Mouse (Mus musculus): ENCODE results near the gene Clptm1.
A peak's percentile ranks its signal among the peaks of the same experiment; 100 is the strongest.
"Not testable (repeated sequence)": the region's sequence is repeated elsewhere in the genome, so short reads cannot be mapped to it uniquely, and the experiment has no call there.

Clptm1 gene

GRCm38 (mm10) chr7:19609641-19610332 lies 55.0 kb downstream of the Clptm1 start:
- DNase-seq (ENCODE audit: extremely low spot score, low spot score) = no peak

GRCm38 (mm10) chr7:19607291-19607690 lies 57.5 kb downstream of the Clptm1 start:
- no peak for DNase-seq (ENCODE audit: extremely low spot score, low spot score)

DNA sequence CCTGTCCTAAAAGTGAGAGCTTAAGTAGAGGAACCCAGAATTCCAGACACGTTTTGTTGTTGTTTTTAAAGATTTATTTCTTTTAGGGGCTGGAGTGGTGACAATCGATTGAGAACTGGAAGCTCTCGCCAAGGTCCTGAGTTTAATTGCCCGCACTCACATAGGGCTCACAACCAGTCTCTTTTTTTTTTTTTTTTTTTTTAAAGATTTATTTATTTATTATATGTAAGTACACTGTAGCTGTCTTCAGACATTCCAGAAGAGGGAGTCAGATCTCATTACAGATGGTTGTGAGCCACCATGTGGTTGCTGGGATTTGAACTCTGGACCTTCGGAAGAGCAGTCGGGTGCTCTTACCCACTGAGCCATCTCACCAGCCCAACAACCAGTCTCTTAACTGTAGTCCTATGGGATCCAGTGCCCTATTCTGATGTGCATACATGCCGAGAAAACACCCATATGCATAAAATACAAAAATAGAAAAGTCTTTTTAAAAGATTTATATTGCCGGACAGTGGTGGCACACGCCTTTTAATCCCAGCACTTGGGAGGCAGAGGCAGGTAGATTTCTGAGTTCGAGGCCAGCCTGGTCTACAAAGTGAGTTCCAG lies 60.1 kb downstream of the Clptm1 start:
- DNase-seq (ENCODE audit: extremely low spot score, low spot score) = not testable (repeated sequence)

GRCm38 (mm10) chr7:19603849-19604605 lies 60.8 kb downstream of the Clptm1 start, which contains the start of gene Clasrp:
Gene Clasrp, minus strand, starts transcription at chr7:19604486.
- peak; percentile 93 for DNase-seq (ENCODE audit: extremely low spot score, low spot score)

DNA sequence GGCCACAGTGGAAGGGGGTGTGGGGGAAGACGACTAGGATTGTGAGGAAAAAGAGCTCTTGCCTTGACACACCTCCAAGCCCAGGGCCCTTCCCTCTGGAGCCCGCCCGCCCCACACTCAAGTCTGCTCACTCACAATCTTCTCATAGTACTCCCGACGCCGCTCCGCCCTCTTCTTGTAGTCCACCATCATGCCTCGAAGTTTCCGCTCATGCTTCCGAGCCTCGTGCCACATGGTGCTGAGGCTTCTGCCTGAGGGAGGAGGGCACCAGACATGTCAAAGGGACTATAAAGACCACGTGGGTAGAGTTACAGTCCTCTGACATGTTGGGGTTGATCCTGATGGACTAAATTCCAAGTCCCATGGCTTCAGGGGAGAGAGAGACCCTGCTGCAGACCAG lies 61.8 kb downstream of the Clptm1 start:
- no peak for DNase-seq (ENCODE audit: extremely low spot score, low spot score)

GRCm38 (mm10) chr7:19600562-19600961 lies 64.3 kb downstream of the Clptm1 start:
- no peak for DNase-seq (ENCODE audit: extremely low spot score, low spot score)

- no peak for DNase-seq (ENCODE audit: extremely low spot score, low spot score)
These were observed 71.6 kb downstream of the Clptm1 start for GRCm38 (mm10) chr7:19593061-19593730.

DNA sequence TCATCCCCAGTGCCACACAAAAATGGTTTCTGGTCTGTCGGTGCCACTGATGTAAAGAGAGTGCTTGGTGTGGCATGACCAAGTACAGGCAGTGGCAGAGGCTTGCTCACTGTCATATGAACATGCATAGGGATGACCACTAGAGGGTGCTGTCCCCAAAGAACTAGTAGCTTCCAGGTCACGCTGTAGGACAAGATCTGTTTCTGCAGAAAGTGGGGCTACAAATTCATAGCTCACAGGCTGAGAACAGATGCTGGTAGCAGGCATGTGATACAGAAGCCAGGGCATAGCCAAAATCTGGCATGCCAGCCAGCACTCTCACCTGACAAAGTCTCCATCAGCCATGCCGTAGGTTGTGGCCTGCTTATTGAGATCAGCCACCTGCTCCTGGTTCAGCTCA lies 74.9 kb downstream of the Clptm1 start:
- peak; percentile 61 for DNase-seq (ENCODE audit: extremely low spot score, low spot score)

GRCm38 (mm10) chr7:19589207-19589606 lies 75.6 kb downstream of the Clptm1 start:
- DNase-seq (ENCODE audit: extremely low spot score, low spot score) = no peak

DNA sequence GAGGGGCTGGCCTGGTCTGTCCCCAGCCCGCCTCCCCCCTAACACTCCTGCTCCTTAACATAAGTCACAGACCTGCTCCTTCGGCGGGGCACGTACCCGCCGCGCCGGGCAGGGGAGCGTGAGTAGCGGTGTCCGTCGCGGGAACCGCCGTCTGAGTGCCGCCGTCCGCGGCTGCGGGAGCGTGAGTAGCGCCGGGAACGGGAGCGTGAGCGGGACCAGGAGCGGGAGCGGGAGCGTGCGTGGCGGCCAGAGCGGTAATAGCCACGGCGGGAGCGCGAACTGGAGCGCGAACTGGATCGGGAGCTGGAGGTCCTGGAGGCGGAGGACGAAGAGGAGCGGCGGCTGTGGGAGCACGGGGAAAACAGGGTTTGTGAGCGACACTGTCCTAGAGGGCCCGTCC lies 78.6 kb downstream of the Clptm1 start:
- no peak for DNase-seq (ENCODE audit: extremely low spot score, low spot score)

All from neural tube, embryonic 10.5 days (tissue).